Mouse (Mus musculus): Measurements from ENCODE around the gene Chit1. TPM values are rescaled to one million over a fixed set of nuclear protein-coding genes. Genes with fewer than 3 reads are reported as not detected.
A peak's percentile ranks its signal among the peaks of the same experiment; 100 is the strongest.

Chit1 gene
- polyA plus RNA-seq, 1 experiment from 2014 or later: 0.13 TPM

DNA sequence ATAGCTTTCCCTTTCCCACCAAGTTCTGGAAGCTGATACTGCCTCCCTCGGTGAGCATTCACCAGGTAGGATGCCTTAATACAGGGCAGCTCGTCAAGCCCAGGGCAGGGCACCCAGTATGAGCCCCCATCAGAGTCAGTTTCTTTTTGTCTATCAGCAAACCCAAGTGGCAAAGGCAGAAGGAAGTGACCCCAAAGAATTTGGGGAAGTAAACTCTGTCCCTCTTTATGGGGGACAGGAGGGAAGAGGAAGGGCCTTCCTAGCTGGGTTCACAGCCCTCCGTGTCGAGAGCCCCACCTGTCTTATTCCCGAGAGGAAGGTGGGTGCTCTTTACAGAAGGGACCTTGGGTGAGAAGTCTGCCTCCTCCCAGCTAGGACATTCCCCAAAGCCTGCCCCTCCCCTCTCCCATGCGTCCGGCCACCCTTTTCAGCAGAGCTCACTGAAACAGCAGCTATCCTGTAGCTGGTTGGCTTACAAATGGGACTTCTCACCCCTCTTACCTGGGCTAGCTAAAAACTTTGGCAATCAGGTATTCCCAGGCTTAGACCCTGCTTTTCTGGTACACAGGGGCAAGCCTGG is 15.9 kb upstream of the Chit1 start:
- Histone ChIP-seq H3K36me3 (ENCODE audit: control insufficient read depth, insufficient read depth, low read length) (no peaks in the 10 kb centered on the region), H3K9ac (ENCODE audit: low read length) (no peak overlapping the region), H3K27ac (ENCODE audit: low read depth, low read length) (peak overlapping the region; percentile 93), H3K4me2 (ENCODE audit: low read length) (no peak overlapping the region), H3K4me3 (ENCODE audit: low read depth, low read length) (no peak overlapping the region), H3K27me3 (replicated peaks; ENCODE audit: control insufficient read depth, insufficient read depth, low read length) (no peaks in the 10 kb centered on the region), H3K9me3 (replicated peaks; ENCODE audit: control insufficient read depth, low read length) (no peaks in the 10 kb centered on the region), H3K4me1 (ENCODE audit: control insufficient read depth, insufficient read depth, low read length) (peaks cover 63% of the 10 kb centered on the region)
- DNase-seq (ENCODE audit: low spot score) (no peak), ATAC-seq (no peak)
- 51% methylated on average over 7 of the region's 7 CpGs for WGBS

DNA sequence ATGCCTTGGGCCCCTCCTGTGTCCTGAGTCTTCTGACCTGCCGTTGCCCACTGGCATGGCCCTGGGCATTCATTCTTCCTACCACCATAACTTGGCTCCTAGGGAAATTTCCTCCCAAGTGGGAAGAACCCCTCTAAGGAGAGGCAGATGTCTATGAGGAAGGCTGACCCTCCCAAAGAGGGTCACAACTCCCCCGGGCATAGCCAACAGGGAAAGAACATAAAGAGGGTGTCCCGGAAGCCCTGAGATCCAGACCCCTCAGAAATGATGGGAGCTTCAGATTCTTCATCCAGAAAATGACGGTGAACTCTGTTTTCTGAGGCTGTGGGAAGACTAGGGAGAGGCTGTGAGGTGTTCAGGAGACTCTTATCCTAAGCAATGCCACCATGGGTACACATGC is 15.3 kb upstream of the Chit1 start:
- no peaks in the 10 kb centered on the region for H3K27me3 ChIP-seq (replicated peaks; ENCODE audit: control insufficient read depth, insufficient read depth, low read length)
- 69% methylated on average over 4 of the region's 4 CpGs for WGBS
- peak overlapping the region; percentile 17; the same call in 1 of the 2 replicates for H3K9ac ChIP-seq (ENCODE audit: low read length)
- peaks cover 63% of the 10 kb centered on the region for H3K4me1 ChIP-seq (ENCODE audit: control insufficient read depth, insufficient read depth, low read length)
- ATAC-seq (no peak), DNase-seq (ENCODE audit: low spot score) (no peak)
- H3K4me2 ChIP-seq (ENCODE audit: low read length): peak overlapping the region; percentile 19; the same call in 1 of the 2 replicates
- peak overlapping the region; percentile 93 for H3K27ac ChIP-seq (ENCODE audit: low read depth, low read length)
- H3K4me3 ChIP-seq (ENCODE audit: low read depth, low read length): no peak overlapping the region
- no peaks in the 10 kb centered on the region for H3K9me3 ChIP-seq (replicated peaks; ENCODE audit: control insufficient read depth, low read length)
- no peaks in the 10 kb centered on the region for H3K36me3 ChIP-seq (ENCODE audit: control insufficient read depth, insufficient read depth, low read length)

DNA sequence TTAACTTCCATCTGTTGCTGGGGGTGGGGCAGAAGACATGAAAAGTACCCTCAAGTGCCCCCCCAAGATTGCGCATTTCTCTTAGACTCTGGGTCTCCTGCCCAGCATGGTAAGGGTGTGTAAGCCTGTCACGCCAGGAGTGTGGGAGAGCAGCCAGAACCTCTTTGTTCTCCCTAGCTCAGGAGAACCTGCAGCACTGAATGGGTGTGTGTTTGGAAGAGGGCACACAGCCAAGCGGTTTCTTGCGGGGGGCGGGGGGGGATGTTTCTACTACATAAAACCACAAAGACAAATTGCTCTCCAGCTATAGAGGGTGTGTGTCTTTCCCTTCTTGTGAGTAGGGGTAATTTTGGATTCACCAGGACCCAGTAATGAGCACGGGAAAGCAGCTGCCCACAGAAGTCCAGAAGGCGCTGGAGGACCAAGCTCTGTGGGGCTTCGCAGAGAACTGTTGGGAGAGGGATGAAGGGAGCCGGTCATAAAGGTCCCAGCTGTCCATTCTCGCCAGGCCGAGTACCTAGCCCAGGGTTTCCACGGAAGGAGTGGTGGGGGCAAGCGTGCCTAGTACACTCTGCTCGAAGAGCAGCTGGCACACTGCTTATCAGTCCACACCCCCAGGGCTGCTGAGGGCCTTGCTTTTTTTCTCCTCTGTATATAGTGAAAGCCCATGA is 14.6 kb upstream of the Chit1 start:
- H3K9ac ChIP-seq (ENCODE audit: low read length): peak overlapping the region; percentile 17; the same call in 1 of the 2 replicates
- DNase-seq (ENCODE audit: low spot score): peak; percentile 95
- H3K4me1 ChIP-seq (ENCODE audit: control insufficient read depth, insufficient read depth, low read length): peaks cover 63% of the 10 kb centered on the region
- no peak overlapping the region for H3K4me3 ChIP-seq (ENCODE audit: low read depth, low read length)
- peak overlapping the region; percentile 93 for H3K27ac ChIP-seq (ENCODE audit: low read depth, low read length)
- H3K4me2 ChIP-seq (ENCODE audit: low read length): peak overlapping the region; percentile 19
- no peaks in the 10 kb centered on the region for H3K9me3 ChIP-seq (replicated peaks; ENCODE audit: control insufficient read depth, low read length)
- H3K27me3 ChIP-seq (replicated peaks; ENCODE audit: control insufficient read depth, insufficient read depth, low read length): no peaks in the 10 kb centered on the region
- H3K36me3 ChIP-seq (ENCODE audit: control insufficient read depth, insufficient read depth, low read length): no peaks in the 10 kb centered on the region
- peak; percentile 88 for ATAC-seq
- WGBS: 7% methylated on average over 14 of the region's 14 CpGs

DNA sequence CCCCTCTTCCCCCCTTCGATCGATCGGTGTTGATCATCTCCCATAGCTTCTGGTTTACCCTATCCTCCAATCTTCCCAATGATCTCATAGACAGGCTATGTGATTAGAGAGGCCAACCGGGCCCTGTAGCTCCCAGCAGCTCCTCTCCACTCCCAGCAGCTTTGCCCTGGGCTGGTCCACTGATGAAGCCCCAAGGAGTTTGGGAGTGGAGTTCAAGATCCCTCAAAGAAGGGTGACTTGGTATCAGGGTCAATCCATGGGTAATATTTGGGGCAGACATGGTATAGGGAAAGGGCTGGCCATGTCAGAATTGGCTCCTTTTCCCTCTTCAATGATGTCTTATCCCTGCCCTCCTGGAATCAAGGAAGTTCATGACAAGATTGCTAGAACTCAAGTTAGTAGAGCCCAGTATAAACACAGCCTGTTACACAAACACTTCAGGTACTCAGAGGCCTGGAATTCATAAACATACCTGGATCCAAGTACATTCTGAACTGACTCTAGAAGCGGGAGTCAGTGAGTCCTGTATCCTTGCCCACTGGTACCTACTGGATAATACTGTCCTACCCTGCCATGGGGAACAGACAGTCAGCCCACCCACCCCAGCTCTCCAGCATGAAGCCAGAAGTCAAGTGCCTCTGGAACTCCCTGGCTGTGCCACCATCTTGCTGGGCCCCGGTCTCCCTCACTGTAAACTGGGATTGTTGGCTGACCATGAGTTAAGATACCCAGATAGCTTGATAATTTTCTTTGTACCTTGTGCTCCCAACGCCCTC is 13.8 kb upstream of the Chit1 start:
- Histone ChIP-seq H3K9ac (ENCODE audit: low read length) (no peak overlapping the region), H3K4me2 (ENCODE audit: low read length) (no peak overlapping the region), H3K4me3 (ENCODE audit: low read depth, low read length) (no peak overlapping the region), H3K27ac (ENCODE audit: low read depth, low read length) (peak overlapping the region; percentile 93), H3K4me1 (ENCODE audit: control insufficient read depth, insufficient read depth, low read length) (peaks cover 61% of the 10 kb centered on the region), H3K9me3 (replicated peaks; ENCODE audit: control insufficient read depth, low read length) (no peaks in the 10 kb centered on the region), H3K27me3 (replicated peaks; ENCODE audit: control insufficient read depth, insufficient read depth, low read length) (no peaks in the 10 kb centered on the region), H3K36me3 (ENCODE audit: control insufficient read depth, insufficient read depth, low read length) (no peaks in the 10 kb centered on the region)
- ATAC-seq (no peak), DNase-seq (ENCODE audit: low spot score) (no peak)
- 79% methylated on average over 7 of the region's 7 CpGs for WGBS

DNA sequence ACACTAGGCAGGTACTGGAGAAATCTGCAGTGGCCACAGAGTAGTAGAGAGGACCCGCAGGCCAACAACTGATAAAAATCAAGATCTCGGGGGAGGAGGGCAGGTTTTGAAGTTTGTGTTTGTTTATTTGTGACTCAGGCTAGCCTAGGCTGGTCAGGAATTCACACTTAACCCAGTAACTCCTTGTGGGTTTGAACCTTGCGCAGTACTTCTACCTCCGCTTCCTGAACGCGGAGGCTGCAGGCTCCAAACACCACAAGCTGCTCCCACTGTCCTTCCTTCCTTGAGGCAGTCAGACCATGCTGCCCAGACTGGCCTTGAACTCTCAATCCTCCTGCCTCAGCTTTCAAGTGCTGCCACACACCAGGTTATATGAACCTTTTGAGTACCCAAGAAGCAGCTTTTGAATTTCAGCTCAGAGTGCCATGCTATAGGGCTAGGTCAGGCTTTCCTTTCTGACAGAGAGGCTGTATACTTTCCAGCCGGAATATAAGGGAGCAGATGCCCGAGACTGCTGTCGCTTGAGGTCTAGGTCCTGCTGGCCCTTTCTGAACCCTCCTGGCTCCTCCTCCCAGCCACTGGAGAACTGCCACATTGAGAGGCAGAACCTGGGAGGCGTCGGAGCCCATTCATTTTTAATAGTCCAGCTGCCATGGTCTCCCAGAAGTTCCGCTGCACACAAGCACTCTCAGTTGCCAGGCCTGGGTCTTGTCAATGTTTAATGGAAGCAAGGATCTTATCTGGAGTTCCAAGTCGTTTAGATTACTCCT is 12.9 kb upstream of the Chit1 start:
- H3K4me3 ChIP-seq (ENCODE audit: low read depth, low read length): no peak overlapping the region
- DNase-seq (ENCODE audit: low spot score) (no peak), ATAC-seq (no peak)
- H3K4me1 ChIP-seq (ENCODE audit: control insufficient read depth, insufficient read depth, low read length): peaks cover 54% of the 10 kb centered on the region
- H3K9me3 ChIP-seq (replicated peaks; ENCODE audit: control insufficient read depth, low read length): no peaks in the 10 kb centered on the region
- WGBS: 65% methylated on average over 13 of the region's 13 CpGs
- no peaks in the 10 kb centered on the region for H3K36me3 ChIP-seq (ENCODE audit: control insufficient read depth, insufficient read depth, low read length)
- H3K27me3 ChIP-seq (replicated peaks; ENCODE audit: control insufficient read depth, insufficient read depth, low read length): no peaks in the 10 kb centered on the region
- peak overlapping the region; percentile 93 for H3K27ac ChIP-seq (ENCODE audit: low read depth, low read length)
- H3K4me2 ChIP-seq (ENCODE audit: low read length): no peak overlapping the region
- no peak overlapping the region for H3K9ac ChIP-seq (ENCODE audit: low read length)

DNA sequence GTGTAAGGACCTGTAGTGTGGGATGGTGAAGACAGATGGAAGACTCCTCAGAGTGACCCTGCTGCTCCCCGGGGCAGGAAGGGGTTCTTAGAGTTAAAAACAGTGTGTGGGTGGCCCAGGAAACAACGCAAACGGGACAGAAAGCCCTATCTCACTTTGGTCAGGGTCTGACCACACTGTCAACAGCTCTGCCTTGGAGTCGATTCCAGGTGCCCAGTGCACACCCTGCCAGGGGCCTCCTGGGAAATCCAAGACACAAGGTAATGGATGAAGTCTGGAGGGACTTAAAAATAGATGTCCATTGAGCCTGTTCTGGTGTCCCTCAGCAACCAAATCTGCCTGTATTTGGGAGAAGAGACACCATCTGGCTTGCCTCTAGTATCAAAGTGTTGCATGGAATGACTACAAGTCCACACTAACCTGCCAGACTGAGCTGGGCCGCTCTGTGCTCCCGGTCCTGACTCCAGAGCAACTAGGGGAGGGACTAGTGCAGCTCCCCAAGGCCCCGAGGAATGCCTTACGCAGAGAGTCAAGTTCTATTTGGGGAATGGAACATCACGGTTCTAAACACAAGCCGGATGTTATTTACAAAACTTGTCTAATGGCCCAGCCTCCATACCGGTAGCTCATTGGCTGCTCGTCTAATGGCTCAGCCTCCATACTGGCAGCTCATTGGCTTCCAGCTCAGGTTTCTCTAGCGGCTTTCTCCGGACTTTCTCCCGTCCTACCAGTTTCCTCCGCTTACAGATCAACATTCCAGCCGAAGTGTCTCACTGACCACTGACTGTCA is 12.1 kb upstream of the Chit1 start:
- 12% methylated on average over 17 of the region's 17 CpGs for WGBS
- Histone ChIP-seq H3K27me3 (replicated peaks; ENCODE audit: control insufficient read depth, insufficient read depth, low read length) (no peaks in the 10 kb centered on the region), H3K4me3 (ENCODE audit: low read depth, low read length) (peak overlapping the region; percentile 26), H3K9me3 (replicated peaks; ENCODE audit: control insufficient read depth, low read length) (no peaks in the 10 kb centered on the region), H3K4me1 (ENCODE audit: control insufficient read depth, insufficient read depth, low read length) (peaks cover 47% of the 10 kb centered on the region), H3K36me3 (ENCODE audit: control insufficient read depth, insufficient read depth, low read length) (no peaks in the 10 kb centered on the region), H3K27ac (ENCODE audit: low read depth, low read length) (peak overlapping the region; percentile 63), H3K9ac (ENCODE audit: low read length) (peak overlapping the region; percentile 32; the same call in 1 of the 2 replicates), H3K4me2 (ENCODE audit: low read length) (peak overlapping the region; percentile 52)
- peak; percentile 36 for ATAC-seq
- peak; percentile 89 for DNase-seq (ENCODE audit: low spot score)

DNA sequence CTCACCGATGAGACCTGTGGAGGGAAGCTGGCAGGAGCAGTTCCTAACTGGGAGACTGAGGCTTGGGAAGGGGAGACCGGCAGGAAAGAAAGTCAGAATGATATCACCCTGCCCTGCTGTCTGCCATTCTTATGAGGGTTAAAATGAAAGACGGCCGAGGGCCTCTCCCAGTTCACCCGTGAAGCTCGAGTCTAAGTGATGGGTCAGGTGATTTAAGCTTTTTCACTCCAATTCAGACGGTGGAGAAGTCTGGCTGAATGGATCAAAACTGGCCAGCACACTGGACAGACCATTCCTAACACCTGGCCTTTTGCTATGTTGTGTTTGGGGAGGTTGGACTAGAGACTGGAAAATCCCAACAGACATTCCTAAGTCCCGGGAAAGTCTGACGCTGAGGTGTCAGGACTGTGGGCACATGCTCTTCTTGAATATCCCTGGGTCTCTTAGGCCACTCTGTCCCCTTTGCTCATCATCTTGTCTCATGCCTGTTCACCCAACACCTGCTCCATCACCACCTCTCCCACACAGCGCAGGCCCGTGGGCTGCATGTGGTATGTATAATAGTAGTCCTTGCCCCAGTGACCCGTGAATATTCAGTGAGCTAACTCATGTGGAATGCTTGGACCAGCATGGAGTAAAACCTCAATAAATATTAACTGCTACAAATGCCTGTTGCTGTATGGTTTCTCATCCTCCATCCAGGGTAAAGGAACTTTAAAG is 11.4 kb upstream of the Chit1 start:
- H3K4me3 ChIP-seq (ENCODE audit: low read depth, low read length): peak overlapping the region; percentile 26
- H3K9ac ChIP-seq (ENCODE audit: low read length): peak overlapping the region; percentile 32; the same call in 1 of the 2 replicates
- H3K4me1 ChIP-seq (ENCODE audit: control insufficient read depth, insufficient read depth, low read length): peaks cover 41% of the 10 kb centered on the region
- ATAC-seq: no peak
- H3K4me2 ChIP-seq (ENCODE audit: low read length): peak overlapping the region; percentile 52
- no peaks in the 10 kb centered on the region for H3K27me3 ChIP-seq (replicated peaks; ENCODE audit: control insufficient read depth, insufficient read depth, low read length)
- H3K36me3 ChIP-seq (ENCODE audit: control insufficient read depth, insufficient read depth, low read length): no peaks in the 10 kb centered on the region
- 23% methylated on average over 12 of the region's 12 CpGs for WGBS
- peak overlapping the region; percentile 63 for H3K27ac ChIP-seq (ENCODE audit: low read depth, low read length)
- no peak for DNase-seq (ENCODE audit: low spot score)
- no peaks in the 10 kb centered on the region for H3K9me3 ChIP-seq (replicated peaks; ENCODE audit: control insufficient read depth, low read length)

All from forebrain, embryonic 14.5 days (tissue).